Mouse (Mus musculus) retina, postnatal 7 days (tissue): ENCODE data around the gene Ibtk.
"Not testable (repeated sequence)": the region's sequence is repeated elsewhere in the genome, so short reads cannot be mapped to it uniquely, and the experiment has no call there.

Experiments used
- DNase-seq: peaks from one replicate; pipeline ENCODE4 v3.0.0-alpha.2; 2012; ENCODE audit warnings: low read depth, low spot score

The Ibtk gene

GRCm38 (mm10) chr9:85749142-85749921 lies at the start of gene Ibtk:
Ibtk (minus strand) TSS chr9:85749334.
- DNase-seq = peak; percentile 91

DNA sequence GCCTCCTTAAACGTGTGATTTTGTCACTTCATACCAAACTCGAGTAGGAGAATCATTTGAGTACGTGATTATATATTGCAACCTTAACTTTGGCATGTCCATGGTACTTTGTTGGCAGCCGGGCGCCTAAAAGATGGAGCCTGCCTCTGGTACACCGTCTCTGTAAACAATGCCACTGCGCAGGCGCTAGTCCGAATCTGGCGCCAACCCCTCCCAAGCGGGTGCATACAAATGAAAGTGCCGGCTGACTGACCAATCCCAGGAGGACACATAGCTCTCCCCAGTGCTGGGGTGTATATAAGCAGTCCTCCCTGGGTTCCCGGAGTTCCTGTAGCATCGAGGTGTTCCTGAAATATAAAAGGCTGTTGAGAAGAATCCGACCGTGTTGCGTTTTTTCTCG lies 42.4 kb upstream of the Ibtk start:
- not testable (repeated sequence) for DNase-seq

DNA sequence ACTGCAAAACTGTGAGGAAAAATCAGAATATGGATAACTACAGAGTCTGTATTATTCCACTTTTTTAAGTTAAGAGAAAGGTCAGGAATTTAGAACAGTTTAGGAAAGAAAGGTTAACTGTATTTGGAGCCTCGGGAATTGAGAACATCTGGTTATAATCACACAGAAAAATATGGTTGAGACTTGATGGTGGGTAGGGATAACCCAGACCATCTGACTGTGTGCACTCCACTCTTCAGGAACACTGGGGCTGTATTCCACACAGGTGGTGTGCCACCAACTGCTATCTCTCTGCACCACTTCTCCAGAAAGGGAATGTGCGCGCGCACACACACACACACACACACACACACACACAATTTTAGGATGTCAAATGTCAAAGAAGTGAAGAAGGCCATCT lies 31.1 kb upstream of the Ibtk start:
- no peak for DNase-seq

DNA sequence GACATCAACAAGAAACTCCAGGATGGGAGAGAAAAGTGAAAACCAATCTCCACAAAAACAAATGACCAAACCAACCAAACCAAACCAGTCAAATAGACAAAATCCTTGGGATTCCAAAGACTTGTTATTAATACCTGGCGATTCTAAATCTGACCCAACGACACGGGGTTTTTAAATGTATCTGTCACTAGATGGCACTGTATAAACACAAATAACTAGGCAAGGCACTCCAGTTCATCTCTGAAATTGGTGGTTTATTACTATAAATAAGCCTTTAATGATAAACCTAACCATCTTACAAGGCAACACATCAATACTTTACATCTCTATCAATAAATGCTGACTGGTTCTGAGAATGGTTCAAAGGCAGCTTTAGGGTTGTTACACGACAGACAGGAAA lies 30.3 kb upstream of the Ibtk start:
- DNase-seq = peak; percentile 27

- DNase-seq = no peak
These were observed 28.4 kb upstream of the Ibtk start for GRCm38 (mm10) chr9:85777544-85777943.

- no peak for DNase-seq
These were observed 23.1 kb upstream of the Ibtk start for GRCm38 (mm10) chr9:85772280-85772679.

DNA sequence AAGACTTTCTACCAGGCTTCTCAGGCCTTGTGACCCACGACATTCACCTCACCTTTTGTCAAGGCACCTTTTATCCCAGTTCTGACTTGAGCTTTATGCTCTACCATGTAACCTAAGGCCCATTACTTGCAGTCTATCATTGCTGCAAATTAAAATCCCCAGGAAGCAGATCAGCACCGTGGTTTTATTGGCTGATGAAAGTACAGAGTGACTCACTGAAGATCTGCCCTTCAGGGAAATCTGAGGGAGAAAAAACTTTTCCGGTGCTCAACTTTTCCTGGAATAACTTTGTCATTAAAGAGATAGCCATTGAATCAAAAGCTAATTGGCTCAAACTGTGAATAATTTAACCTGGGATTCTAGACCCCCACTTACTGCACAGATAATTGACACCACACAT lies 22.3 kb upstream of the Ibtk start:
- DNase-seq = no peak

DNA sequence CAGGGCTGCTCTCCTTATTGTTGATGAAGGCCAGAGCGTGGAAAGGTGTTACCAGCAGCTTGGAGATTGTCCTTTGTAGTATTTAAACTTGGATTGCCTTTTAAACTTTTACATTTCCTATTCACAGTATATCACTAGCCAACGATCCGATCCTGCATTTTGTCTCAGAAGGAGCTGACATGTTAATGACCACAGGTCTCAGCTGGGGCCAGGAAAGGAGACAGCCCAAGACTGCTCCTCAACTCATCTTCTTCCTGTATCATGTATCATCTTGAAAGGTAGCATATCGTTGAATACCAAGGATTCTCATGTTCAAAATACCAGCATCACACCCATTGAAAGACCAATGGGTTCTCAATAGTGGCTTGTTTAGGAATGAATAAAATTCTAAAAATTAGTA lies 21.2 kb upstream of the Ibtk start:
- no peak for DNase-seq

DNA sequence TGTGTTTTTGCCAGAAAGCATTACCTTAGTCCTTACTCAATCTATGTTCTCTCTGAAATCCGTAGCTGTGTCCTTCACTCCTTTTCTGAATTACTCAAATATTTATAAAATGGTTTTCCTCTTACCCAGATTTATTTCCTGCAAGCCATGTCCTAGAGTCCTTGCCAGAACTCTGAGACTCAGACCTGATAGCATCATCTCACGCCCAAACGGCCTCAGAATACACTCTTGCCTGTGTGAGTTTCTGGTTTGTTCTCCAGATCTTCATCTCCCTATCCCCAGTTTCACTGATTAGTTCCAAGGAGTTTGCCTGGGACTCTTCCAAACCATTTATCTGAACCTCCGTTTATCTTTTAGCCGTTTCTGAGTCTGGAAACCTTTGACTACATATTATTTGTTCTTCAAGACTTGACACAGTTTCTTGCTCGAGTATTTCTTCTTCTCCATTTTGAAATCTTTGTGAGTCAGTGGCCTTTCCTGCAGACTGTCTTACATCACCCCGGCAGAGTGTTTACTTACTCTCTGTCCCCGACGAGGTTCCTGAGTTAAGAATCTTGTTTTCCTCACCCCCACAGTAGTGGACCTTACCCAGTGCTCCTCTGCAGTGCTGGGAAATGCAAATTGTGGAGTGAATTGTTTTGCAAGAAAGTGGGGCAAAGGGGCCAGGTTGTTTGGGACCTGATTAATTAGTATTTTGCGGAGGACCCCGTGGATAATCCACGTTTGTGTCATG lies 20.1 kb upstream of the Ibtk start:
- DNase-seq = no peak

- DNase-seq = no peak
These were observed 18.1 kb upstream of the Ibtk start for GRCm38 (mm10) chr9:85767255-85767654.

GRCm38 (mm10) chr9:85762476-85762875 lies 13.3 kb upstream of the Ibtk start:
- no peak for DNase-seq

GRCm38 (mm10) chr9:85750797-85751196 lies 1.7 kb upstream of the Ibtk start:
- no peak for DNase-seq

- DNase-seq = no peak
These were observed 882 bp upstream of the Ibtk start for GRCm38 (mm10) chr9:85749922-85750509.

- DNase-seq = peak; percentile 58
These were observed 661 bp downstream of the Ibtk start for GRCm38 (mm10) chr9:85748204-85749141.

GRCm38 (mm10) chr9:85745566-85745965 lies 3.6 kb downstream of the Ibtk start:
- DNase-seq = no peak

- DNase-seq = no peak
These were observed 5.8 kb downstream of the Ibtk start for GRCm38 (mm10) chr9:85743358-85743757.

DNA sequence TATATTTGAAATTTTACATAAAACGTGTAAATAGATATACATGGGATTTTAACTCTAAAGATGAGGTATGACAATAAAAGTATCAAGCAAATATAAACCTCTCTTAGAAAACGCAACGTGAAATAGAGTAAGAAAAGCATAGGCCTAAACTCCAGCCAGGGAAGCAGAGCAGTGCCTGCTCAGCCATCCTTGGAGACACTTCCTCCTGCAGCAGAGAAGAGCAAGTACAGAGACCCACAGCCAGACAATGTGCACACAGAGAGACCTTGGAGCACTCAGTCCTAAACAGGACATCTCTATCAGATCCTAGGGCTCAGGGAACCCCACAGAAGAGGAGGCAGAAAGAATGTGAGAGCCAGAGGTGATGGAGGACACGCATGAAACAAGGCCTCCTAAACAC lies 7.0 kb downstream of the Ibtk start:
- no peak for DNase-seq

GRCm38 (mm10) chr9:85739279-85739678 lies 9.9 kb downstream of the Ibtk start:
- DNase-seq = no peak

DNA sequence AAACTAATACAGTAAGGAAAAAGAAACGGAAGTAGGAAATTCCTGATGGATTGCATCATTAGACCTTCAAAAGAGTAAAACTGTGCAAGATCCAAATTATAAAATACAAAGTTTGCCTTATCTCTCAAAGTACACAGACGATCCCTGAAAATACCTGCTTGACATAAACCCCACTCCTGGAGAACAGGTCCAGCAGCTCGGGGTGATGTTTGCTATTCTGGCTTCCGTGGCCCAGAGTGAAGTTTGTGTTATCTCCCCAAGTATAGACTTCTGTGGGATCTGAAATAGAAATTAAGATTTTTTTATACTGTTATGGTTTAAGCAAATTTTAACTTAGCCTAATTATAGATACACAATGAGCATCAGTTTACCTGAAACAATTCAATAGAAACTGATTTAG lies 14.3 kb downstream of the Ibtk start:
- no peak for DNase-seq

GRCm38 (mm10) chr9:85724078-85724477 lies 25.1 kb downstream of the Ibtk start:
- DNase-seq = no peak

- DNase-seq = no peak
These were observed 31.8 kb downstream of the Ibtk start for GRCm38 (mm10) chr9:85717336-85717735.

DNA sequence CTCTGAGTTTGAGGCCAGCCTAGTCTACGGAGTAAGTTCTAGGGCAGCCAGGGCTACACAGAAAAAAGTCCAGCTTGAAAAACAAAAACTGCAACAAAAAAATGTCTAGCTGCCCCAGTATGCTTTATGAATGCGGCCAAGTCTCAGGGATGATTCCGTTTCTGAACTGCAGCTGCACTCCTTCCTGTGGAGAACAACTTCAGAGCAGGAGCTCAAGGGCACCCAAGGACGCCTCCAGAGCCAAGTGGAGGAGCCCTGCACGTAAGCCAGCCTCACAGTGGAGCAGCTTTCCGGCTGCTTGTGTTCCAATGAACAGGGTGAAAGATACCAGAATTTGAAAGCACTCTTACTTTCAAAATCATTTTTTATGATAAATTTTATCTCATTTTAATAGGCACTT lies 41.8 kb downstream of the Ibtk start:
- DNase-seq = no peak
